Mouse (Mus musculus) bone marrow macrophage, adult 2 months (primary cell): Measurements from ENCODE around the gene Gm4791. TPM values are rescaled to one million over a fixed set of nuclear protein-coding genes. Genes with fewer than 3 reads are reported as not detected.

Source experiments
- H3K27ac ChIP-seq: 2 replicates; pipeline ENCODE4 v1.5.1; 2012; ENCODE audit warnings: low read depth, low read length; ENCODE audit not compliant: insufficient read depth
- H3K4me1 ChIP-seq: 2 replicates; pipeline ENCODE4 v1.6.1; 2012; ENCODE audit warnings: low read length; ENCODE audit not compliant: control insufficient read depth, insufficient read depth
- H3K4me3 ChIP-seq: 2 replicates; pipeline ENCODE4 v1.5.1; 2012; ENCODE audit warnings: mild to moderate bottlenecking, low read length, moderate library complexity; ENCODE audit not compliant: insufficient read depth
- CTCF ChIP-seq: IDR thresholded peaks from 2 replicates; pipeline ENCODE4 v1.5.1; 2012; ENCODE audit warnings: low read depth, mild to moderate bottlenecking, low read length, moderate library complexity
- POLR2A ChIP-seq: IDR thresholded peaks from 2 replicates; pipeline ENCODE4 v1.6.1; 2012; ENCODE audit warnings: mild to moderate bottlenecking, low read depth, low read length, borderline replicate concordance
- polyA plus RNA-seq: library from polyadenylated mRNA; stranded (reverse); fragments of >200 nt; gene quantifications from 2 replicates; pipeline ENCODE4 v1.2.4, GENCODE M21; 2012; ENCODE audit not compliant: missing spikeins, insufficient read depth, insufficient read length

Gm4791 gene
- polyA plus RNA-seq = not detected in 2 replicates

GRCm38 (mm10) chr9:46998338-46998791, at the start of gene Gm4791:
Gm4791 (plus strand) TSS chr9:46998741.
- Histone ChIP-seq H3K27ac (no peak within 1 kb of the TSS), H3K4me1 (no peaks in the 10 kb centered on the region), H3K4me3 (no peak within 1 kb of the TSS)
- TF ChIP-seq POLR2A (no peak), CTCF (no peak)

GRCm38 (mm10) chr9:46956286-46956685, 42.3 kb upstream of the Gm4791 start:
- Histone ChIP-seq H3K4me1 (no peaks in the 10 kb centered on the region), H3K4me3 (no peak overlapping the region)
- TF ChIP-seq CTCF (no peak), POLR2A (no peak)

GRCm38 (mm10) chr9:46957420-46957950, 41.1 kb upstream of the Gm4791 start:
- TF ChIP-seq POLR2A (no peak), CTCF (no peak)
- Histone ChIP-seq H3K27ac (no peak overlapping the region), H3K4me3 (no peak overlapping the region), H3K4me1 (no peaks in the 10 kb centered on the region)

More at GRCm38 (mm10) chr9:46956286-46956685, 42.3 kb upstream of the Gm4791 start:
- no peak overlapping the region for H3K27ac ChIP-seq

- Histone ChIP-seq H3K4me1 (no peaks in the 10 kb centered on the region), H3K4me3 (no peak overlapping the region), H3K27ac (no peak overlapping the region)
- no peak for TF ChIP-seq CTCF
Measured at GRCm38 (mm10) chr9:46966028-46966427, 32.5 kb upstream of the Gm4791 start.

GRCm38 (mm10) chr9:46968970-46969369, 29.6 kb upstream of the Gm4791 start:
- Histone ChIP-seq H3K4me1 (no peaks in the 10 kb centered on the region), H3K4me3 (no peak overlapping the region), H3K27ac (no peak overlapping the region)
- TF ChIP-seq CTCF = no peak
- no peak for TF ChIP-seq POLR2A

GRCm38 (mm10) chr9:46969406-46969805, 29.1 kb upstream of the Gm4791 start:
- no peak for TF ChIP-seq POLR2A
- TF ChIP-seq CTCF = no peak
- no peak overlapping the region for H3K4me3 ChIP-seq
- no peak overlapping the region for H3K27ac ChIP-seq
- H3K4me1 ChIP-seq = no peaks in the 10 kb centered on the region

- Histone ChIP-seq H3K27ac (no peak overlapping the region), H3K4me3 (no peak overlapping the region), H3K4me1 (no peaks in the 10 kb centered on the region)
- no peak for TF ChIP-seq CTCF
- TF ChIP-seq POLR2A = no peak
Measured at GRCm38 (mm10) chr9:46978806-46979205, 19.7 kb upstream of the Gm4791 start.

GRCm38 (mm10) chr9:46980111-46980510, 18.4 kb upstream of the Gm4791 start:
- H3K4me1 ChIP-seq = no peaks in the 10 kb centered on the region
- TF ChIP-seq POLR2A = no peak
- no peak for TF ChIP-seq CTCF
- H3K27ac ChIP-seq = no peak overlapping the region
- no peak overlapping the region for H3K4me3 ChIP-seq

GRCm38 (mm10) chr9:46983471-46983870, 15.1 kb upstream of the Gm4791 start:
- Histone ChIP-seq H3K27ac (no peak overlapping the region), H3K4me3 (no peak overlapping the region), H3K4me1 (no peaks in the 10 kb centered on the region)
- no peak for TF ChIP-seq CTCF
- no peak for TF ChIP-seq POLR2A

GRCm38 (mm10) chr9:47041569-47041968, 43.0 kb downstream of the Gm4791 start:
- H3K27ac ChIP-seq = no peak overlapping the region
- no peaks in the 10 kb centered on the region for H3K4me1 ChIP-seq
- TF ChIP-seq POLR2A (no peak), CTCF (no peak)
- H3K4me3 ChIP-seq = no peak overlapping the region
